Mouse (Mus musculus) ES-E14 (cell line): ENCODE results near the gene Rpl28. TPM values are rescaled to one million over a fixed set of nuclear protein-coding genes. Genes with fewer than 3 reads are reported as not detected.

Experiments used
- DNase-seq: peaks from one replicate; pipeline ENCODE4 v3.0.0-alpha.2; 2013; ENCODE audit warnings: low read depth, low spot score
- H3K27ac ChIP-seq: 2 replicates; pipeline ENCODE4 v1.5.1; 2012; ENCODE audit warnings: low read depth, mild to moderate bottlenecking, low read length, moderate library complexity, mixed read lengths; ENCODE audit not compliant: poor library complexity, insufficient read depth, severe bottlenecking
- H3K36me3 ChIP-seq: 2 replicates; pipeline ENCODE4 v1.6.1; 2012; ENCODE audit warnings: mild to moderate bottlenecking, low read length, moderate library complexity, mixed read lengths; ENCODE audit not compliant: control insufficient read depth, poor library complexity, insufficient read depth, severe bottlenecking
- H3K4me1 ChIP-seq, 2 experiments: fragments of 150-350 bp in 1 of 2; sonication (generic) in 1 of 2; 2 replicates each; pipeline ENCODE4 v1.6.1; 2012; ENCODE audit warnings: low read length in 2 of 2, mild to moderate bottlenecking in 1 of 2, mixed read lengths in 1 of 2; ENCODE audit not compliant: control insufficient read depth in 2 of 2, insufficient read depth in 2 of 2, poor library complexity in 1 of 2
- H3K4me3 ChIP-seq, 2 experiments: fragments of 150-350 bp in 1 of 2; sonication (generic) in 1 of 2; 2 replicates each; pipeline ENCODE4 v1.5.1; 2012; ENCODE audit warnings: low read length in 2 of 2, low read depth in 1 of 2, mild to moderate bottlenecking in 1 of 2, mixed read lengths in 1 of 2; ENCODE audit not compliant: insufficient read depth in 1 of 2, poor library complexity in 1 of 2, severe bottlenecking in 1 of 2
- H3K9ac ChIP-seq: 2 replicates; pipeline ENCODE4 v1.6.1; 2012; ENCODE audit warnings: low read depth, mild to moderate bottlenecking, low read length, mixed read lengths; ENCODE audit not compliant: poor library complexity, insufficient read depth, severe bottlenecking
- H3K9me3 ChIP-seq: fragments of 150-350 bp; sonication (generic); 2 replicates; pipeline ENCODE4 v1.6.1; 2012; ENCODE audit warnings: low read depth, mild to moderate bottlenecking, low read length; ENCODE audit not compliant: control insufficient read depth, insufficient read depth
- CHD2 ChIP-seq: IDR thresholded peaks from 2 replicates; pipeline ENCODE4 v1.6.1; 2014; ENCODE audit warnings: mild to moderate bottlenecking, low read depth, low read length, inconsistent platforms
- HCFC1 ChIP-seq: IDR thresholded peaks from 2 replicates; pipeline ENCODE4 v1.6.1; 2012; ENCODE audit warnings: low read length, inconsistent platforms, borderline replicate concordance; ENCODE audit not compliant: insufficient read depth
- MAFK ChIP-seq: IDR thresholded peaks from 2 replicates; pipeline ENCODE4 v1.6.1; 2014; ENCODE audit warnings: mild to moderate bottlenecking, low read depth, low read length, inconsistent platforms; ENCODE audit not compliant: insufficient read depth
- ZC3H11A ChIP-seq: IDR thresholded peaks from 2 replicates; pipeline ENCODE4 v1.6.1; 2012; ENCODE audit warnings: low read depth, mild to moderate bottlenecking, inconsistent platforms, low read length, borderline replicate concordance
- ZNF384 ChIP-seq: IDR thresholded peaks from 2 replicates; pipeline ENCODE4 v1.6.1; 2012; ENCODE audit warnings: low read depth, low read length, inconsistent platforms
- in situ Hi-C, 2 experiments: fragments of 600-800 bp; cut with MboI; formaldehyde crosslinking; loops; one replicate each; pipeline ENCODE4 v1.15.1; 2025; ENCODE audit warnings: low sequenced_read_pairs in 2 of 2, inconsistent platforms in 1 of 2; ENCODE audit not compliant: unreplicated experiment in 2 of 2
- total RNA-seq: library from RNA; depleted of rRNA; stranded (reverse); fragments of 300-350 nt; gene quantifications from 2 replicates; pipeline ENCODE4 v1.2.3, GENCODE M21; 2012

The Rpl28 gene
- total RNA-seq, 1 experiment: 1,352 TPM

GRCm38 (mm10) chr7:4782130-4782529 lies 10.5 kb upstream of the Rpl28 start:
- no peak for DNase-seq
- H3K36me3 ChIP-seq: peaks cover 10% of the 10 kb centered on the region; the same call in 1 of the 2 replicates
- TF ChIP-seq ZNF384 (no peak), CHD2 (no peak), ZC3H11A (no peak), MAFK (no peak), HCFC1 (no peak)
- no peak overlapping the region for H3K9ac ChIP-seq
- H3K4me1 ChIP-seq: peaks cover 2 to 10% of the 10 kb centered on the region in 2 experiments; a peak in 2 of 4 replicates
- in situ Hi-C loops: no loop called here
- no peak overlapping the region for H3K27ac ChIP-seq
- H3K9me3 ChIP-seq: no peaks in the 10 kb centered on the region
- no peak overlapping the region for H3K4me3 ChIP-seq

- peaks cover 10% of the 10 kb centered on the region; the same call in 1 of the 2 replicates for H3K36me3 ChIP-seq
- no peak within 1 kb of the TSS for H3K27ac ChIP-seq
- in situ Hi-C loops: no loop called here
- no peaks in the 10 kb centered on the region for H3K9me3 ChIP-seq
- peaks cover 2 to 6% of the 10 kb centered on the region in 2 experiments; a peak in 2 of 4 replicates for H3K4me1 ChIP-seq
- no peak within 1 kb of the TSS for H3K9ac ChIP-seq
- H3K4me3 ChIP-seq: no peak within 1 kb of the TSS
- TF ChIP-seq ZNF384 (no peak), CHD2 (no peak), MAFK (no peak), HCFC1 (no peak), ZC3H11A (no peak)
- DNase-seq: no peak
Observed at GRCm38 (mm10) chr7:4782759-4783158, 9.9 kb upstream of the Rpl28 start, which contains the start of the genes Il11 and Tmem190. Gene Il11, minus strand, starts transcription at chr7:4782859. Gene Tmem190, plus strand, starts transcription at chr7:4782937.

GRCm38 (mm10) chr7:4783667-4784268 lies 8.9 kb upstream of the Rpl28 start:
- Histone ChIP-seq H3K4me3 (no peak overlapping the region), H3K9me3 (no peaks in the 10 kb centered on the region), H3K36me3 (peaks cover 10% of the 10 kb centered on the region; the same call in 1 of the 2 replicates), H3K4me1 (peaks cover 0 to 4% of the 10 kb centered on the region in 2 experiments; a peak in 1 of 4 replicates), H3K27ac (no peak overlapping the region), H3K9ac (no peak overlapping the region)
- TF ChIP-seq ZC3H11A: no peak
- TF ChIP-seq ZNF384: no peak
- TF ChIP-seq MAFK: no peak
- in situ Hi-C loops: no loop called here
- DNase-seq: no peak

- H3K9me3 ChIP-seq: no peaks in the 10 kb centered on the region
- peak overlapping the region; percentile 91 for H3K9ac ChIP-seq
- DNase-seq: no peak
- peaks cover 19% of the 10 kb centered on the region for H3K36me3 ChIP-seq
- peaks cover 0 to 8% of the 10 kb centered on the region in 2 experiments; a peak in 1 of 4 replicates for H3K4me1 ChIP-seq
- H3K27ac ChIP-seq: peak overlapping the region; percentile 9
- no peak for TF ChIP-seq ZC3H11A
- no peak for TF ChIP-seq ZNF384
- TF ChIP-seq MAFK: no peak
- no peak for TF ChIP-seq CHD2
- TF ChIP-seq HCFC1: no peak
- in situ Hi-C loops: no loop called here
- H3K4me3 ChIP-seq: peak overlapping the region; percentile 77 to 83
Observed at GRCm38 (mm10) chr7:4788499-4789435, 3.9 kb upstream of the Rpl28 start.
